Mouse (Mus musculus): Measurements from ENCODE around the gene Btbd11. TPM values are rescaled to one million over a fixed set of nuclear protein-coding genes. Genes with fewer than 3 reads are reported as not detected.

The Btbd11 gene
- total RNA-seq, 2 experiments from 2014 or later: 0.66 to 0.81 TPM

DNA sequence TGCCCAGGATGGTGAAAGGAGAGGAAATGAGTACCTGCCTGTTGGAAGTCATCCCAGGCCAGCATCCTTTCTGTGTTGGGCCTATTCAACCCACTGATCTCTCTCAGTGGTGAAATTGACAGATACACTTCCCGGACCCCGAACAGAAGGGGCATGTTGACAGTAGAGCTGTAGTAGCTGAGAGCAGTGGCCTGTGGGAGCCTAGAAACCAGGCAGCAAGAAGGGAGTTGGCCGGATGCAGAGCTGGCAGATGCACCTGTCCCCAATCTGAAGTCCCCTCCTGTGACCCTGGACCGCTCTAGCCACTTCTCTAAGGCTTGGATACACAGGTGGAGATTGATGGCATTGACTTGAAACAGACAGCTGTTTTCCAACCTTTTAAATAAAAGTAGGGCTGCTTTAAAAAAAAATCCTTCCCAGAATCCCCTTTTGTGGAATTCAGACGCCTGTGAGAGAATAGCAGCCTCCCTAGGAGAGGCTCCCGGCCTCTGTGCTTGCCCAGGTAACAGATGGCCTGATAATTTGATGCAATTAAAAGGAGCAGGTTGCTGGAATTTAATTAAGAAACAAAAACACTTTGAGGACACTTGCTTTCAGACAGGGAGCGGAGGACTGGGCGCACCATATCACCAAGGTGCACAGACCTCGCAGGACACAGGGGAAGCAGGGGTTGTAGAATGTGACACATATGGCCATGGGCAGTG, 89.2 kb downstream of the Btbd11 start:
- DNase-seq (ENCODE audit: low spot score): no peak

DNA sequence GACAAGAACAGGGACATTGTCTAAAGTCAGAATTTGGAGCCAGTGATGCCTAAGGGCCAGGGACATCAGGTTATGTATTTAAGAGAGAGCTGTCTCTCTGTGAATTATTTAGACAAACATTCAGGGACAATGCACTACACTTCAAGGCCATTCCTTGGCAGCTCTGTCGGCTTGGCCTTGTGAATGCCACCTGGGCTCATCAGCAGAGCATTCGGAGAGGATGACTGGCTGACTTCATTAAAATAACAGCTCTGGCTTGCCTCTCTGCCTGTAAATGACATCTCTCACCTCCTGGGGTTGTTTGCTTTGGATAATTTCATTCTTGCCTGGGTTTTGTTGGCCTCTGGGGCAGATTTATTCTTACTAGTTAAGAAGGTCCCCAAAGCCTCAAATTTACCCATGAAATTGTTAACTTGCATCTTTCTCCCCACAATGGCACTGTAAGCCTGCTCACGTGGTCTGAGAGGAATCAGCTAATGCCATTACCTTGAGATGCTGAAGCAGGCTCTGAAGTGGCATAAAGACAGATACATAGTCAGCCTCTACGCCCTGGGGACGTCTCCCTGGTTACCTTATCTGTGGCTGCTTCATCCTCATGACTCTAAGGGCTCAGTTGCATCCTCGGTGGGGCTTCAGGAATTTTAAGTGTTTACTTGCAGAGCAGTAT, 93.5 kb downstream of the Btbd11 start:
- no peak for DNase-seq (ENCODE audit: low spot score)

DNA sequence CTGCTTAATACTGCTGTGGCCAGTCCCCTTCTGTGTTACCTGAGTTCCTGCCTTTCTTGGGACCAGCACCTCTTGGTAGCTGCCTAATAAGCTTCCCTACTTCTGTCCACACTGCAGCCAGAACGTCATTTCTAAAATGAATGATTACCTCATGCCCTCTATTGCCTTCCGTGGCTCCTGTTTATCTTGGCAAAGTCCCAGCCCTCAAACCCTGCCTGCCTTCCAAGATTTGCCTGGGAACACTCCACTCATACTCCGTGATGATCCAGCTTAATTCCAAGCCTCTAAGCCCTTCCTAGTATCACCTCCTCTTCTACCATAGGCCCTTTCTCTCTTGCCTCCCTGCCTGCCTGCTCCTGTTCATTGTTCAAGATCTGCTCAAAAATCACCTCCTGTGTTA, 94.5 kb downstream of the Btbd11 start:
- DNase-seq (ENCODE audit: low spot score): peak; percentile 10

DNA sequence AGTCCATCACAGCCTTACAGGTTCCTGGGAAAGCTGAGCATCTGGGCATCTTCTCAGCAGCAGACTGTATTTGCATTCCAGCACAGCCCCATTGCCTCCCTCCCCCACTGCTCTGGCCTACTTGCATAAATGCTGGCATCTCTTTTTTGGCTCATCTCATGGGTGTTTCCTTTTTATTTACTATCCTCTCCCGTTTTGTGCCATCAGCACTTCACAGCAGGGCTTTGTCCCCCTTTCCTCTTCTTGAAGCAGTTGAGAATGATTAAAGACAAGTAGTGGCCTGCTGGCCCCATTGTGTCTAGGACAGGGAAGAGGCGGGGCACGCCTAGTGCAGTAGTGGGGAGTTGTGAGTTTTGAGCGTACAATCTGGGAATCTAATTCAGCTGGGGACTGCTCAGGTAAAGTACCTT, 95.5 kb downstream of the Btbd11 start:
- no peak for DNase-seq (ENCODE audit: low spot score)

DNA sequence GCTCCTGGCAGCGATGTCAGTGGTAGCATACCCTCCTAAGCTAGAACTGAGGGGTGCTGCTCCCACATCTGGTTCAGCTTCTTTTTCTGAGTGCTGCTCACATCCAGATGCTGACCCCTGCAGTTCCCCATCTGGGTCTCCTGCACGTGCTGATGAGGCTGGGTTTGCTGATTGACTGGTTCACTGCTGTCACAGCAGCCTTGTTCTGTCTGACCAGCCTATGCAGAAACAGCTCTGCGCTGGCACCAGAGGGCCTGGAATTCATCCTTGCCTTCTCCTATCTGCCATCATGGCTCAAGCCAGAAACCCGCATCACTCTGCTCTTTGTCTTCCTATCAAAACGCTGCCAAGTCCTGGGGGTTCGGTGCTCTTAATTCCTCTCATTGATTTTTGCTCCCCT, 95.9 kb downstream of the Btbd11 start:
- DNase-seq (ENCODE audit: low spot score): no peak

DNA sequence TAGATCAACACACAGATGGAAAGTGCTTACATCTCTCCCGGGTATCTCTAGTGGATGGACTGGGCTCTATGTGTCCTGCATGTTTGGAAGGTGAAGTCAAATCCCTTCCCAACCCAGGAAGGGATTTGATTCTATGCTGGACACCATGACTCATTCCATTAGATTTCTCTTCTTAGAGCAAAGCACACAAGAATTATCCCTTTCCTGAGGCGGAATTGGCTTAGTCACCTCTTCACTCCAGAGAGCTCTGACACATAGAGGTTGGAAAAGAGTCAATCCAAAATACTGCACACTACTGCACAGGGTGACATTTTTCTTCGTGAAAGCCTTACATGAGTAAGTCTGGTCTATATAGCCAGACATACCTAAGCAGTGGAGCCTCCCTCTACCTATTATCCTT, 99.8 kb downstream of the Btbd11 start:
- no peak for DNase-seq (ENCODE audit: low spot score)

DNA sequence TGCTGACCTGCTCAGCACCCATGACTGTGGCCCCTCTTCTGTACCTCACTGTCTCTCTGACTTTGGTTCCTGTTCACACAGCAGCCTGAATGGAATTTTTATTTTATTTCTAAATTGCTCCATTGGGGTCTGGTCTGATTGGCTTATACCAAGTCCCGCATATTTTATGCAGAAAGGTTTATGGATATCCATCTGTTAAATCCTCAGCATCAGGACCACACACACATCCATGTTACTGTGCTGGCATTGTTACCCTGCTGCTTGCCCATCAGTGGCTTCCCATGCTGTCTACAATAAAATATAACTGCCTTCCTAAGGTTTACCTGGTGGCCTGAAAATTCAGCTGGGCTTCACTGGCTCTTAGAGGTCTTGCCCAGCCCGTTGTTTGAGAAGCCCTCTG, 106.0 kb downstream of the Btbd11 start:
- no peak for DNase-seq (ENCODE audit: low spot score)

DNA sequence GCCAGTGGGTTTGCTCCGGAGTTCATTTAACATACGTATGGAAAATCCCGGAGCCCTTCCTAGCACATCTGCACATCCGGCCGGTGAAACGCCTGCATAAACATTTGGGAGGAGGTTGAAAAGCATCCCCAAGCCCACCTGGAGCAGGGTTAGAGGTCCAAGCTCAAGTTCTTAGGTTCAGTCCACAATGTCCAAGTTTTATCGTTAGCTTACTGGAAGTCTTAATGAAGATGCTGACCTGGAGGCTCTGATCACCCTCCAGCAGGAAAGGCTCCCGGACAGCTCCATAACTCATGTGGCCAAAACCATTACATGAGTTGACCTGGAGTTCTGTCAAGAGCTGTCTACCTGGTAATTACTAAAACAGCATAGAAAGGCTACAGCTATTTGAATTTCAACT, 109.7 kb downstream of the Btbd11 start:
- no peak for DNase-seq (ENCODE audit: low spot score)

DNA sequence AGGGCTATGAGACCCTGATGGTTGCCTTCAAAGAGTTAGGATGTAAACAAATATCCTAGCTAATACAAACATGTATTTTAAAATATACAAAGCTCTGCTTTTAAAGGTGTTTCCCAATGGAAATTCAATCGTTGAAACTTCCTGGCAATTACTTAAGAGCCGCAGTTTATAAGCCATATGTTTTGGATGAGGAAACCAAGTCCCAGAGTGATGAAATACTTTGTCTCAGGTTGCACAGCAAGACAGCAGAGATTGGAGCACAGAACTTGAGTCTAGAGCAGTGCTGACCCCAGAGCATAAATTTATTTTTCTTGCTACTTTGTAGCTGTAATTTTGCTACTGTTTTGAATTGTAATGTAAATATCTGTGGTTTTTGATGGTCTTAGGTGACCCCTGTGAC, 110.4 kb downstream of the Btbd11 start:
- DNase-seq (ENCODE audit: low spot score): no peak

DNA sequence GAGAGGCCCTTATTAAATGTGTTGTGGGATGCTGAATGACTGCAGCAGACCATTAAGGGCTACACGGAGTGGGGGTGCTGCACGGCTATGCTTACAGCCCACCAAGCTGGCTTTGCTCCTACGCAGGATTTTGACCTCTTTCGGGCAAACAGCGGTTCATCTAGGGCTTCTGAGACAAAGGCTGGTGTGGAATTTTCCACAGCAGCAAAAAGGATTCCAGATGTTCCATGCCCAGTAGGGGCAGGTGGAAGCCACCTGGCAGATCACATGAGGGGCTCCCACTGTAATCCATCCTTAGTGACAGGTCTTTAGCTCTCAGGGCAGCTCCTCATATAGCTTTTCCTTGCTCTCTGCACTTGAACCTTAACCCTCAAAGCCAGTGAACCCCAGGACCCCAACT, 111.3 kb downstream of the Btbd11 start:
- no peak for DNase-seq (ENCODE audit: low spot score)

DNA sequence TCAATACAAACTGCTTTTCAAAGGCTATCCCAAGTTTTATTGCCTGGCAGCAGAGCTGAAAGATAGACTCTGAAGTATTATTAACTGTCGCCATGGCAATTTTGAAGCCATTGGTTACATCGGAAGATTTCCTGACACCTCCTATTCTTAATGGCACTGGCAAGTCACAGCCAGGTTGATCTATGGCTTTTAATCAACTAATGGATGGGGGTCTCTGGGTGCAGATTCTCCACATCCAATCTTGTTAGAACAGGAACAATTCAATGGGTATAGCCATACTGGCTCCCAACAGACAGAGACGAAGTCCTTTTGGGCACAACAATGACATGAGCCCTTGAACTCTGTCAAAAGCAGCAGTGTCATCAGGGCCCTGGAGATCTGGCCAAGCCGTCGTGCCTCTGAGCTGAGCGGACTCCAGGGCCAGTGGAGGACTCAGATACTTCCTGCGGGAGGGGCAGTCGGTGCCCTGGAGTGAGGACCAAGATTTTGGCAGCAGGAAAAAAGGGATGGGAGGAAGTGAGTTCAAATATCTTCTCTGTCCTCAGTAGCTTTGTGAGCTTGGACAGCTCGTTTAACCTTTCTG, 114.0 kb downstream of the Btbd11 start:
- DNase-seq (ENCODE audit: low spot score): no peak

DNA sequence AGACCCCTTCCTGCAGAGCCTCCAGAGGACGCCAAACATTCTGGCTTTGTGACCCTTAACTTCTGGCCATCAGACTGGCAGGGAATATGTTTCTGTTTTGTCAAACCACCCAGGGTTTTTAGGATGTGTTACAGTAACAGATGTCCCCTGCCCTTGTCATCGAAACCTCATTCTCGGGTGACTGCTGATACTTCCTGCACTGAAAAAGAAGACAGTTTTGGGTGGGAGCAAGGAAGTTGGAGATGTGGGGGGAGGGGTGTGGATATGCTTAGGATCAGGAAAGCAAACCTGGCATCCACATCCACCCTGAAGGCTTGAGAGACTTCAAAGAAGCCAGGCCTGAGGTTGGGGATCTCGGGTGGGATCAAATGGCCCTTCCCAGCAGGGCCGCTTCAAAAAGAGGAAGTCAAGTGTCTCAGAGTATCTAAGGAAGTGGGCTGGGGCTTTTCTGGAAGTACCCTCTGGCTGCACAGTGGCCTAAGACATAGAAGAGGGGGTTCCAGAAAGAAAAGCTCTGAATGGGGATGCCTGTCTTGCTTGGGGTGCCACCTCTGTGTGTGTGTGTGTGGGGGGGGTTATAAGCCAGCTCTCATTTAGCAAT, 115.5 kb downstream of the Btbd11 start:
- no peak for DNase-seq (ENCODE audit: low spot score)

DNA sequence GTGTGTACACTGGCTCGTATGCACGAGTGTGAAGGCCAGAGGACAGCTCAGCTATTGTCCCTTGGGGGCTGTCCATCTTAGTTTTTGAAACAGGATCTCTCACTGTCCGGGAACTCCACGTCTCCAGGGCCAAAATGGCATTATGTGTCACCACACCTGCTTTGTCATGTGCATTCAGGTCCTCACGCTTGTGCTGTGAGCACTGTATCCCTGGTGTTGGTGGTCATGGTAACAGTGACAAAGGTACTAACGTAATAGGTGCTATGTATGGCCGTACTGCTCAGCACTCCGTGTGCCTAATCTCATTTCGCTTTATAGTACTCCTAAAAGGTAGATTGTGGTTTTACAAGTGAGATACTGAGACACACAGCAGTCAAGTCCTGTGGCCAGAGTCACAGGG, 116.0 kb downstream of the Btbd11 start:
- DNase-seq (ENCODE audit: low spot score): no peak

DNA sequence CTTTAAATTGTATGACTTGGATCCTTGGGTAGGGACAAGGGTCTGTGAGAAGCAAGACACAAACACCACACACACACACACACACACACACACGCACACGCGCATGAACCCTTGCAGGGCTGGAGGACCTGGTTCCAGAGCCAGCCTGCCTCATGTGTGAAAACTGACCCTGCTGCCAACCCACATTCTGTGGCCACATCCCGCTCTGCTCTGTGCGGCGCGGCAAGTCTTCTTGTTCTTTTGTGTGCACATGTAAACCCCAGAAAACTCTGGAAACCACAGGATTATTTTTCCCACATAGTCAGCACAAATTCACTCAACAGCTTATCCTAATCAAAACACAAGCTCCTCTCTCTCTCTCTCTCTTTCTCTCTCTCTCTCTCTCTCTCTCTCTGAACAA, 116.8 kb downstream of the Btbd11 start:
- no peak for DNase-seq (ENCODE audit: low spot score)

DNA sequence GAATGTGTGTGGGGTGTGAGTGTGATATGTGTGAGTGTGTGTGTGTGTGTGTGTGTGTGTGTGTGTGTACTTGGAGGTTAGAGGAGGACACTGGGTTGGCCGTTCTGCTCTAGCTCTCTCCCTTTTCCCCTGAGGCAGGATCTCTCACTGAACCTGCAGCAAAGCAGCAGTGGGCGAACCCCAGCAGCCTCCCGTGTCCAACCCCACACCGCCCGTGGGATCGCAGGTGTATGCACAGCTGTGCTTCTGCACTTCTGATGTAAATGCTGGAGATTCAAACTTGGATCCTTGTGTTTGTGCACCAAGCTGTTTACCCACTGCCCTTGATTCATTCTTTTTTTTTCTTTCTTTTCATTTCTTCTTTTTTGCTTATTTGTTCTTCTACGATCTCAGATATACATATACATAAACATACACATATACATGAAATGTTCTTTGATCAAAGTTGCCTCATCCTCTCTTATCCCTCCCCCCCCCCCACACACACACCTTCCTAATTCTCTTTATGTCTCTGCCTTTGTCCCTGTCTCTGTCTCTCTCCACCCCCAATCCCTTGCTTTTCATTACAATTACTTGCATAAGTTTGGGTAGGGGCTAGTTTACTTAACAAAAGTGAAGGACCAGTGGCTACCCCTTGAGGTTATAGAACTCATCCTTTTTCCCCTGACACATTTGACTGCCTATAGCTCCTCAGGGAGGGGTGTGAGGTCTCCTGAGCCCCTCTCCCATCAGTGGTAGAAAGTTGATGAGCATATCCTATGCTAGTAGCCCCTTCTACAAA, 120.8 kb downstream of the Btbd11 start:
- DNase-seq (ENCODE audit: low spot score): no peak

DNA sequence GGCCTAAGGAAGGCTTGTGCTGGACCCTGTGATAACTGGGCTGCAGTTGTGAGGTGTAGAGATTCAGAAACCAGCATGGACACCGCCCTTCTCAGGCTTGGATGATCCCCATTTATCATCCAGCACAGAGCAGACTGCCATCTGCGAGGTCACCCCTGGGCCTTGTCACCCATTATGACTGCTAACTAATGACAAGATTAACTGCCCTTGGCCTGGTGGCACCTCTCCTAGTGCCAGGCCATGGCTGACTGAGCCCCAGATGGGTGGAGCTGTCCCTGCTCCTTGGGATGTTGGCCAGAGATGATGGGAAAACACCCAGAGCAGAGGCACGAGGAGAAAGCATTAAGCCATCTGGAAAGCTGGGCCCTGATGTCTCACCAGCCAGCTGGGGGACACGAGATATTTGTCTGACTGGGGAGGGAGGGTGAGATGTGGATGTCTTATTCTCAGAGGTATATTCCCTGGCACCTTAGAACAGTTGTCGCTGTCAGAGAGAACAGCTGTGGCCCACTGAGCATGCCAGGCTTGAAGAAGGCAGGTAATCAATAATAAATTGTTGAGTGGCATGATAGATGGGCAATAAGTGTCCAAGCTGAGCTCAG, 121.7 kb downstream of the Btbd11 start:
- DNase-seq (ENCODE audit: low spot score): no peak

DNA sequence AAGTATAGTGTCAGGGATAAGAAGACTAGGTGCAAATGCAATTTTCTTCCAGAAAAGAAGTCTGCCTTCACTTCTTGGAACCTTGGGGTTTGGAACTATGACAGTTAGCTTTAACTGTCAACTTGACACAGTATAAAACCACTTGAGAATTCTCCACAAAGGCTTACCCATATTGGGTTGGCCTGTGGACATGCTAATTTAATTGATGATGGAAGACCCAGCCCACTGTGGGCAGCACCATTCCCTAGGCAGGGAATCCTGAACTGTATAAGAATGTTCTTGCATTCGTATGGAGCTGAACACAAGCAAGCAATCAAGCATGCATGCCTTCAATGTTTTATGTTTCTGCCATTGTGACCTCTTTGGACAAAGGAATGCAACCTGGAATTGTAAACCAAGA, 122.4 kb downstream of the Btbd11 start:
- no peak for DNase-seq (ENCODE audit: low spot score)

DNA sequence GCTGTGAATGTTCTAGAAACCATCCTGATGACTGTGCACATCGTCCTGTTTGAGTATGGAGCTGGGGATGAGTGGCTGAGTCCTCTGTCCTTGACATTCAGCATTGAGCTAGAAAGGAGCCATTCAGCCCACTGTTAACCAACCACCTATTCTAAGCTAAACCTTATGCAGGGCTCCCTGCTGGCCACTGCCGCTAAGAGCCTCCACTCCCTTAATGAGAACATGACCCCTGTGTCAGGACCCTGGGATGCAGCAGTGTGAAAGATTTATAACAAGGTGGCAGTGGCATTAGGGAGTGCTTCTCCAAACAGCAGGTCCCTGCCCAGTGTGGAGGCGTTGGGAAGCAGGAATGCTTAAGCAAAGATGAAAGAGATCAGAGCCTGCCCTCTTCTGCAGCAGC, 123.7 kb downstream of the Btbd11 start:
- DNase-seq (ENCODE audit: low spot score): no peak

DNA sequence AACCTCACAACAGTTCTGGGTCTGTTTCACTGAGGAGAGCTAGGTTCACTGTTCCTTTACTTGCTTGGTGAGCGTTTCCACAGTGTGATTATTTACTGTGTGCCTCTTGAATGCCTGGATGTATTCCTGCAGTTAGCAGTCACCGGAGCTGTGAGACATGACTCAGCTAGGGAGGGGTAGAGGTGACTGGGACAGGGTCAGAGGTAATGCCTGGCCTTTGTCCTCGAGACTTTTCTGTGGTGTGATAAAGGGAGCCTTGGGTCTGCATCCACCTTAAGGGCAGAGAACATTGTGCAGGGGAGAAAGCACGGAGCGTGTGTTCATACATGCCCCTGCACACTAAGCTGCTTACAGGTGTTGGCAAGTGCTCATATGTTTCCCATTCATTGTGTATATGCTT, 126.2 kb downstream of the Btbd11 start:
- no peak for DNase-seq (ENCODE audit: low spot score)

DNA sequence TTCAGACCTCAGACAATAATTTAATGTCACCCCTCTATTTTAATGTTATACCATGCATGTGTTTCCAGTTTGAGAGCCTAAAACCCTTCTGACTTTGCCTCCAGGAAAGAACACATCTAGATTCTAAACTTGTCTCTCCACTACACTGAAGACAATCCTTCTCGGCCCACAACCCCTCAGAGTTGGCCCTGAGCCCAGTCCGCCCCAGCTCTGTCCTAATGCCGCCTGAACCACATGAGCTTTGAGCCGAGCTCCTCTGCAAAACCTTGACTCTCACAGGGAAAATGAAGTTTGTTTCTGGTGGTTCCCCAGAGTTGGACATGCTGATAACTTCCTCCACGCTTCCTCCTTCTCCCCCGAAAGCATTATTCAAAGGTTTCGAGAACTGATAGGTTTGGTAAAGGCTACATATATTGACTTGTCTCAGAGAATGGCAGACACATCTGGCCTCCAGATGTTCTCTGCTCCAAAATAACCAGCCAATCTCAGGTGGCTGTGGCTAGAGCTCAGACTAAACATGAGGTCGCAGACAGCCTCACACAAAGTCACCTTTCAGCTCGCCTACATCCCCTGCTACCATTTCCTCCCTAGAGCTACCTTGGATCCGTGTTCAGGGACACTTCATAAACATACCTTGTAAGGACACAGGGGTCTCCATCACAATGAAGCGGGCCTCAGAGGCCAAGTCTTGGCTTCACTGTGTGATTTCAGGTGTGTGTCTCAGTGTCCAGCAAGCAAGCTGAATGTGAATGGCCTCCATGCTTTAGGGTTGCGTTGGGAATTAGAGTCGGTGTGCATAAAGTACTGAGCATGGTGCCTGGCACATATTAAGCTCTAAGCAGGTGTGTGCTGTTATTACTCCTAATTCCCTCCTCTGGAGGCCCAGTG, 130.9 kb downstream of the Btbd11 start:
- DNase-seq (ENCODE audit: low spot score): no peak

DNA sequence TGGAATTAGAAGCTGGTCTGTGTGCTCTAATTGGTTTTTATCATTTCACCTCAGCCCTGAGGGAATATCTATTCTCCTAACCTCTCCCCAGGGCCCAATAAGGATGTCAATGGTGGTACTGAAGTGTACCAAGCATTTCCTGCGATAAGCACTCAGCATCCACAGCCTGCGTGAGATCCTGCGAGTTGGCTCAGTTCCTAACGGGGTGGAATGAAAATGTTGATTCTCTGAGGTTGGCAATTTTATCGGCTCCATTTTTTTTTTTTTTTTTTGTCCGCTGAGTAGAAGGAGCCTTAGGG, 131.4 kb downstream of the Btbd11 start:
- no peak for DNase-seq (ENCODE audit: low spot score)
